Mouse (Mus musculus) stomach, postnatal 0 days (tissue): ENCODE measurements around the gene Tmem189.

ENCODE experiments used
- CTCF ChIP-seq: IDR thresholded peaks from 2 replicates; pipeline ENCODE4 v1.5.1; 2016; ENCODE audit warnings: antibody characterized with exemption, low read depth, mild to moderate bottlenecking, moderate library complexity
- EP300 ChIP-seq: optimal IDR thresholded peaks from 2 replicates; pipeline ENCODE3; 2016; ENCODE audit warnings: antibody characterized with exemption

DNA sequence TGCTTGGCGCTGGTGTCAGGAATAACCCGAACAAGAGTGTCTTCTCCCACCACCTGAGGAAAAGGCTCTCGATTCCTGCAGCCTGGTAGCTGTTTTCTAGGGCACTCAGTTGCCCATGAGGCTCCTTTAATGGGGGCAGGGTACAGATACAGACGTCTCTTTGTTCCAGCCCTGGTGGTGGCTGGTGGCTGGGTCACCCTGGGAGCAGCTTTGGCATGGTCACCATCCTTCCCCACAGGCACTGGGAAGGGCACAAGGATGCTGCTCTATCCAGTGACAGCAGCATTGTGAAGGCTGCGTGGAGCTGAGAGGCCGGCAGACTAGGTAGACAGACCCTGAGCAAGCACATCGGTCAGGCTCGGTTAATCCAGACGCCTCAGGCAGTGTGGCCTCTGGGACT lies 38.0 kb downstream of the Tmem189 start:
- TF ChIP-seq CTCF (no peak), EP300 (no peak)
